9 mouse cellular contexts compared by ENCODE assay signal in genomic region chr1:135531081-135531480, GRCm38 (mm10).
DNase-seq lines count a peak whose midpoint lies in the region; ATAC-seq and TF ChIP-seq lines count a peak whose summit lies in the region.
"Had no signal": no experiment of that assay in that cellular context is flagged by ENCODE, and none has a peak within 500 bp of the region (broad histone marks: within the 10 kb centered on the region; RNA-seq: fewer than 3 reads in every experiment).

No protein-coding gene starts in this region.

- H3K4me1 ChIP-seq in embryonic facial prominence, embryonic 13.5 days = peaks cover 7% of the 10 kb centered on the region; the same call in 1 of the 2 replicates
- H3K4me1 ChIP-seq in embryonic facial prominence, embryonic 10.5 days = peaks cover 28% of the 10 kb centered on the region
- H3K4me1 ChIP-seq in midbrain, embryonic 10.5 days = peaks cover 28% of the 10 kb centered on the region
- no peaks in the 10 kb centered on the region for H3K4me1 ChIP-seq in midbrain, embryonic 14.5 days (ENCODE audit: control insufficient read depth, insufficient read depth, low read length)
- H3K4me1 ChIP-seq in stomach, postnatal 0 days (replicated peaks; ENCODE audit: control insufficient read depth, insufficient read depth) = 0 out of 2 replicates have a peak, but pooled peaks cover 5% of the 10 kb centered on the region
- H3K4me1 ChIP-seq: midbrain, embryonic 12.5 days had no signal

- H3K27me3 ChIP-seq in embryonic facial prominence, embryonic 13.5 days = no peaks in the 10 kb centered on the region
- H3K27me3 ChIP-seq in embryonic facial prominence, embryonic 10.5 days (replicated peaks; ENCODE audit: low read depth, poor library complexity, severe bottlenecking) = no peaks in the 10 kb centered on the region
- no peaks in the 10 kb centered on the region for H3K27me3 ChIP-seq in midbrain, embryonic 10.5 days (ENCODE audit: low read depth, poor library complexity, severe bottlenecking)
- H3K27me3 ChIP-seq in midbrain, embryonic 14.5 days (ENCODE audit: control insufficient read depth, insufficient read depth, low read length) = no peaks in the 10 kb centered on the region
- no peaks in the 10 kb centered on the region for H3K27me3 ChIP-seq in stomach, postnatal 0 days (ENCODE audit: control insufficient read depth, insufficient read depth, low read length)
- H3K27me3 ChIP-seq: midbrain, embryonic 12.5 days had no signal

- H3K9ac ChIP-seq in embryonic facial prominence, embryonic 13.5 days = 0 out of 2 replicates have a peak overlapping the region, but pooled peaks have one; percentile 0
- no peak overlapping the region for H3K9ac ChIP-seq in midbrain, embryonic 14.5 days (replicated peaks; ENCODE audit: low read length)
- 0 out of 2 replicates have a peak overlapping the region, but pooled peaks have one; percentile 4 for H3K9ac ChIP-seq in stomach, postnatal 0 days (ENCODE audit: low read length)
- H3K9ac ChIP-seq: midbrain, embryonic 12.5 days had no signal

- intact Hi-C loops in heart, postnatal 10 days (cut with DNase I) = no loop called here
- intact Hi-C loops in left cerebral cortex, postnatal 14 days (cut with DNase I) = no loop called here

- no peak for TF ChIP-seq CTCF in stomach, postnatal 0 days (IDR thresholded peaks at IDR 0.05; ENCODE audit: low read depth)

- no peak overlapping the region for H3K4me2 ChIP-seq in embryonic facial prominence, embryonic 13.5 days
- H3K4me2 ChIP-seq in midbrain, embryonic 14.5 days (ENCODE audit: low read length) = no peak overlapping the region
- no peak overlapping the region for H3K4me2 ChIP-seq in stomach, postnatal 0 days (replicated peaks; ENCODE audit: low read depth)
- H3K4me2 ChIP-seq: midbrain, embryonic 12.5 days had no signal

- no peak for DNase-seq in embryonic facial prominence, embryonic 10.5 days (ENCODE audit: low spot score)
- DNase-seq in midbrain, embryonic 10.5 days (ENCODE audit: low spot score) = no peak
- DNase-seq in midbrain, embryonic 14.5 days = no peak
- DNase-seq in heart, postnatal 10 days = peak; percentile 78 to 83
- no peak for DNase-seq in stomach, postnatal 0 days (ENCODE audit: low spot score)
- DNase-seq in left cerebral cortex, postnatal 14 days (ENCODE audit: low spot score in 2 of 2) = no peak
- no peak for DNase-seq in cerebellum, adult 8-10 months

- no peak for TF ChIP-seq EP300 in stomach, postnatal 0 days (optimal IDR thresholded peaks at IDR 0.05)

- H3K4me3 ChIP-seq in embryonic facial prominence, embryonic 13.5 days = no peak overlapping the region
- no peak overlapping the region for H3K4me3 ChIP-seq in embryonic facial prominence, embryonic 10.5 days
- no peak overlapping the region for H3K4me3 ChIP-seq in midbrain, embryonic 10.5 days
- H3K4me3 ChIP-seq in midbrain, embryonic 14.5 days (replicated peaks; ENCODE audit: low read depth, low read length) = no peak overlapping the region
- H3K4me3 ChIP-seq in stomach, postnatal 0 days (ENCODE audit: low read depth, low read length) = no peak overlapping the region
- H3K4me3 ChIP-seq: midbrain, embryonic 12.5 days had no signal

- H3K36me3 ChIP-seq in embryonic facial prominence, embryonic 13.5 days = peaks cover 16% of the 10 kb centered on the region
- peaks cover 61% of the 10 kb centered on the region for H3K36me3 ChIP-seq in embryonic facial prominence, embryonic 10.5 days (replicated peaks)
- peaks cover 42% of the 10 kb centered on the region for H3K36me3 ChIP-seq in midbrain, embryonic 10.5 days
- H3K36me3 ChIP-seq in midbrain, embryonic 14.5 days (ENCODE audit: control insufficient read depth, insufficient read depth, low read length) = peaks cover 42% of the 10 kb centered on the region
- H3K36me3 ChIP-seq in stomach, postnatal 0 days (ENCODE audit: control insufficient read depth, insufficient read depth, low read length) = no peaks in the 10 kb centered on the region; the same call in 1 of the 2 replicates

- no peak overlapping the region for H3K27ac ChIP-seq in embryonic facial prominence, embryonic 13.5 days
- H3K27ac ChIP-seq in embryonic facial prominence, embryonic 10.5 days (replicated peaks) = no peak overlapping the region; the same call in 1 of the 2 replicates
- H3K27ac ChIP-seq in midbrain, embryonic 10.5 days (replicated peaks) = peak overlapping the region; percentile 38; the same call in 1 of the 2 replicates
- no peak overlapping the region for H3K27ac ChIP-seq in midbrain, embryonic 14.5 days (replicated peaks; ENCODE audit: low read depth, low read length)
- H3K27ac ChIP-seq in stomach, postnatal 0 days (replicated peaks) = peak overlapping the region; percentile 67; the same call in 1 of the 2 replicates
- H3K27ac ChIP-seq: midbrain, embryonic 12.5 days had no signal

- no peaks in the 10 kb centered on the region for H3K9me3 ChIP-seq in embryonic facial prominence, embryonic 13.5 days
- H3K9me3 ChIP-seq in embryonic facial prominence, embryonic 10.5 days = no peaks in the 10 kb centered on the region
- no peaks in the 10 kb centered on the region for H3K9me3 ChIP-seq in midbrain, embryonic 10.5 days (replicated peaks)
- H3K9me3 ChIP-seq in midbrain, embryonic 14.5 days (ENCODE audit: control insufficient read depth, low read length) = no peaks in the 10 kb centered on the region
- H3K9me3 ChIP-seq in stomach, postnatal 0 days (ENCODE audit: control insufficient read depth, low read length) = no peaks in the 10 kb centered on the region
- H3K9me3 ChIP-seq: midbrain, embryonic 12.5 days had no signal

- 59% methylated on average over 10 of the region's 10 CpGs for WGBS in embryonic facial prominence, embryonic 13.5 days
- WGBS in embryonic facial prominence, embryonic 10.5 days = 70% methylated on average over 10 of the region's 10 CpGs
- WGBS in midbrain, embryonic 10.5 days = 69% methylated on average over 10 of the region's 10 CpGs
- 53% methylated on average over 10 of the region's 10 CpGs for WGBS in midbrain, embryonic 14.5 days
- 41% methylated on average over 10 of the region's 10 CpGs for WGBS in stomach, postnatal 0 days

- ATAC-seq in embryonic facial prominence, embryonic 13.5 days (ENCODE audit: insufficient number of reproducible peaks, insufficient read depth, low FRiP score, low TSS enrichment, low read depth) = no peak
- no peak for ATAC-seq in midbrain, embryonic 14.5 days (ENCODE audit: low FRiP score, low TSS enrichment)
- ATAC-seq in stomach, postnatal 0 days (ENCODE audit: low FRiP score, low TSS enrichment) = peak; percentile 74

Comparison
In these comparisons a context has a peak if more than half of its experiments do, and no peak if none do; other contexts are left out.
1. H3K27ac ChIP-seq: peak in midbrain, embryonic 10.5 days (single experiment) and stomach, postnatal 0 days (single experiment); none in embryonic facial prominence, embryonic 13.5 days (single experiment), embryonic facial prominence, embryonic 10.5 days (single experiment) and midbrain, embryonic 14.5 days (single experiment).
2. DNase-seq: peak in heart, postnatal 10 days (2 of 2); none in embryonic facial prominence, embryonic 10.5 days (single experiment), midbrain, embryonic 10.5 days (single experiment), midbrain, embryonic 14.5 days (single experiment), stomach, postnatal 0 days (single experiment), left cerebral cortex, postnatal 14 days (0 of 2) and cerebellum, adult 8-10 months (single experiment).